Mouse (Mus musculus): ENCODE data around the gene Larp4. TPM values are rescaled to one million over a fixed set of nuclear protein-coding genes. Genes with fewer than 3 reads are reported as not detected.
"Not testable (repeated sequence)": the region's sequence is repeated elsewhere in the genome, so short reads cannot be mapped to it uniquely, and the experiment has no call there.

Gene Larp4
- polyA plus RNA-seq, 2 experiments, result 12.1 to 20.8 TPM

DNA sequence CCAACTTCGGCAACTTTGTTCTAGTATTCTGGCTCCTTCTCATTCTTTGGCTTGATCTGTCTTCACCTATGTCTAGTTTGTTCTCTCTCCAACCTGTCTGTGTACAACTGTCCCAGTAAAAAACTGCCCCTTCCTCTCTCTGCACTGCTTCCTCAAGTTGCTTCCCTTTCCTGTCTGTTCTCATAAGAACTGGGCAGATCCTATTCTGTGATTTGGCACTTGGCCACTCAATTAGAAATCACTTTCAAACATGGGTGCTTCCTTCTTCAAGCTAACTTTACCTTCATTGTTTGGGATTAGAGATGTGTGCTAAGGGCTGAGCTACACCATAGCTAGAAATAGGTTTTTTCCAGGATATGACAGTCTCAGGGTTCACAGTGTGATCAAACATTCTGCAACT, 741 bp downstream of the Larp4 start:
- Histone ChIP-seq H3K4me2 (ENCODE audit: low read depth) (no peak overlapping the region), H3K9ac (replicated peaks) (no peak overlapping the region), H3K9me3 (ENCODE audit: control insufficient read depth, low read length) (no peaks in the 10 kb centered on the region), H3K36me3 (replicated peaks; ENCODE audit: control insufficient read depth, insufficient read depth, low read depth) (no peaks in the 10 kb centered on the region), H3K27me3 (ENCODE audit: control insufficient read depth, insufficient read depth, low read length) (no peaks in the 10 kb centered on the region), H3K4me1 (replicated peaks; ENCODE audit: control insufficient read depth in 2 of 2, insufficient read depth in 2 of 2, low read length in 1 of 2) (peaks cover 2% of the 10 kb centered on the region in 2 experiments; a peak in 3 of 4 replicates), H3K27ac (no peak overlapping the region), H3K4me3 (ENCODE audit: insufficient read depth in 1 of 2, low read depth in 2 of 2, low read length in 2 of 2) (no peak overlapping the region)
- no peak for DNase-seq (ENCODE audit: low read depth in 3 of 3, low spot score in 3 of 3)
- 85% methylated on average over 1 of the region's 1 CpGs for WGBS (ENCODE audit: insufficient replicate concordance)
- TF ChIP-seq CTCF (IDR thresholded peaks at IDR 0.05; ENCODE audit: low read depth) (no peak), EP300 (IDR thresholded peaks at IDR 0.05; ENCODE audit: low read depth) (no peak)
- ATAC-seq (ENCODE audit: insufficient read depth), result no peak

DNA sequence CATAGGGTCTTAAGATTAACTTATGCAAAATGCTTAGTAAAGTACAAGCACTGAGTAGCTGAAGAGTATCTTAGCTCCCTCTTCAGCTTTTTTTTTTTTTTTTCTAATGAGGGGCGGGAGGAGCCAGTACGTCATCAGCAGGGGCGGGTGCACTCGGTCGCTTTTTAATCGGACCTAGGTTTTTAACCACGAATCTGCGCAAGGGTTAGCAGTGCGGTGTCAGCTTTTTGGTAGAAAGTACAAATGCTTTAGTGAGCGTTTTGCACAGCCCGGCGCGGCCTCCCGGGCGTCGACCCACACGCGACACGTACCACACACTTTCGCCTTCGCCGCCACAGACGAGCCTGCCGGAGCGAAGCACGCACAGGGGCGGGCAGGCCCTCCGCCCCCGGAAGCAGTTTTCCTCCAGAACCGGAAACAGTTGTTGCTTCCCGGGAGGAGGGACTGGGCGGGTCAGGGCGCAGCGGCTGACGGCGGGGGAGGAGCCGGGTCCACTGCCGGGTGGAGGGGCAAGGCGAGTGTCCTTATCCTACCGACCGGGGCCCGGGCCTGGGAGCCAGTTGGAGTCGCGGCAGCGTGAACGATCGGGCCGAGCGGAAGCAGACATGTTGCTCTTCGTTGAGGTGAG, 2.6 kb downstream of the Larp4 start:
- peak; percentile 96 for ATAC-seq (ENCODE audit: insufficient read depth)
- Histone ChIP-seq H3K4me2 (ENCODE audit: low read depth) (peak overlapping the region; percentile 85), H3K9me3 (ENCODE audit: control insufficient read depth, low read length) (no peaks in the 10 kb centered on the region), H3K27ac (peak overlapping the region; percentile 76), H3K9ac (replicated peaks) (peak overlapping the region; percentile 97), H3K36me3 (replicated peaks; ENCODE audit: control insufficient read depth, insufficient read depth, low read depth) (no peaks in the 10 kb centered on the region), H3K4me3 (ENCODE audit: insufficient read depth in 1 of 2, low read depth in 2 of 2, low read length in 2 of 2) (peak overlapping the region; percentile 89 to 94), H3K27me3 (ENCODE audit: control insufficient read depth, insufficient read depth, low read length) (no peaks in the 10 kb centered on the region), H3K4me1 (replicated peaks; ENCODE audit: control insufficient read depth in 2 of 2, insufficient read depth in 2 of 2, low read length in 1 of 2) (peaks cover 2 to 3% of the 10 kb centered on the region in 2 experiments; a peak in 3 of 4 replicates)
- DNase-seq (ENCODE audit: low read depth in 3 of 3, low spot score in 3 of 3), result peak; percentile 88 to 91 (median 91)
- under 1% methylated on average over 50 of the region's 50 CpGs for WGBS (ENCODE audit: insufficient replicate concordance)
- TF ChIP-seq CTCF (IDR thresholded peaks at IDR 0.05; ENCODE audit: low read depth) (no peak), EP300 (IDR thresholded peaks at IDR 0.05; ENCODE audit: low read depth) (no peak)

DNA sequence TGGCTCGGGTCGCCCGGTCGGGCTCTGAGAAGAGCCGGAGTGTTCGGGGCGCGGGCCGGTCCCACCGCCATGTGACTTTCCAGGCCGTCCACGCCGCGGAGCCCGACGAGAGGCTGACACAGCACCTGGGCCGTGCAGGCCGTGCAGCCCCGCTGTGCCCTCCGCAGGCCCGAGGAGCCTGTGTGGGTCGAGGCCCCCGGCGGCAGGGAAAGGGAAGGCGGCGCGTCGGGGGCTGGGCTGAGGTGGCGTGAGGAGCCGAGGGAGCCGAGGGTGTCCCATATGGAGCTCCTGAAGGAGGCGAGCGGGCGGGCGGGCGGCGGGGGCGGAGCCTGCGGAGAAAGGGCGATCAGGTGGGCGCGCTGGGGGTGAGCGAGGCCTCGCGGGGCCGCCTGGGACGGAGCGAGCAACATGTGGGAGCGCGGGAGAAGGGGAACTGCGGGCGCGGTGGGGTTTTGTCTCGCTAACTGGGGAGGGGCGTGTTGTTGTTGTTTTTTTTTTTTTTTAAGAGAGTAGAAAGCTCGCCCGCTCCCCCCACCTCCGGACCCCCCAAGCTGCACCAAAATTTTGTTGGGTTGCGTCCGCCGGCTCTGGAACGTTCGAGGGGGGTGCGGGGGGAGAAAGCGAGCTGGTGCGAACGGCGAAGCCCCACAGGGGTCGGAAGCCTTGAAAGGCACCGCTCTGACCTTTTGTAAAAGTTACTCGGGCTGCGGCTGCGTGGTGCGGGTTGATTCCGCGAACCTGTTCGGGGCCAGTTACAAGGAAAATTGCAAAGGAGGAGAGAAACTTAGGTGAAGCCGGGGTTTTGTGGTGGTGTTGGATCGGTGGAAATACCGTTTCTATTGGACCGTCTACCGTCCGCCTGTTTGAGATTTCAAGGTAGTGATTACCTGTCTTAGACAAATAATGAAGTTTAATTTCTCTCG, 3.4 kb downstream of the Larp4 start:
- peak overlapping the region; percentile 76 for H3K27ac ChIP-seq
- no peaks in the 10 kb centered on the region for H3K9me3 ChIP-seq (ENCODE audit: control insufficient read depth, low read length)
- ATAC-seq (ENCODE audit: insufficient read depth) (peak; percentile 78), DNase-seq (ENCODE audit: low read depth in 3 of 3, low spot score in 3 of 3) (peak; percentile 41 to 58 (median 54))
- H3K36me3 ChIP-seq (replicated peaks; ENCODE audit: control insufficient read depth, insufficient read depth, low read depth), result no peaks in the 10 kb centered on the region
- WGBS (ENCODE audit: insufficient replicate concordance), result 1% methylated on average over 82 of the region's 84 CpGs
- peak overlapping the region; percentile 89 to 94 for H3K4me3 ChIP-seq (ENCODE audit: insufficient read depth in 1 of 2, low read depth in 2 of 2, low read length in 2 of 2)
- no peak for TF ChIP-seq CTCF (IDR thresholded peaks at IDR 0.05; ENCODE audit: low read depth)
- H3K9ac ChIP-seq (replicated peaks), result peak overlapping the region; percentile 97
- H3K27me3 ChIP-seq (ENCODE audit: control insufficient read depth, insufficient read depth, low read length), result no peaks in the 10 kb centered on the region
- H3K4me2 ChIP-seq (ENCODE audit: low read depth), result peak overlapping the region; percentile 85
- H3K4me1 ChIP-seq (replicated peaks; ENCODE audit: control insufficient read depth in 2 of 2, insufficient read depth in 2 of 2, low read length in 1 of 2), result peaks cover 2 to 3% of the 10 kb centered on the region in 2 experiments; a peak in 3 of 4 replicates

DNA sequence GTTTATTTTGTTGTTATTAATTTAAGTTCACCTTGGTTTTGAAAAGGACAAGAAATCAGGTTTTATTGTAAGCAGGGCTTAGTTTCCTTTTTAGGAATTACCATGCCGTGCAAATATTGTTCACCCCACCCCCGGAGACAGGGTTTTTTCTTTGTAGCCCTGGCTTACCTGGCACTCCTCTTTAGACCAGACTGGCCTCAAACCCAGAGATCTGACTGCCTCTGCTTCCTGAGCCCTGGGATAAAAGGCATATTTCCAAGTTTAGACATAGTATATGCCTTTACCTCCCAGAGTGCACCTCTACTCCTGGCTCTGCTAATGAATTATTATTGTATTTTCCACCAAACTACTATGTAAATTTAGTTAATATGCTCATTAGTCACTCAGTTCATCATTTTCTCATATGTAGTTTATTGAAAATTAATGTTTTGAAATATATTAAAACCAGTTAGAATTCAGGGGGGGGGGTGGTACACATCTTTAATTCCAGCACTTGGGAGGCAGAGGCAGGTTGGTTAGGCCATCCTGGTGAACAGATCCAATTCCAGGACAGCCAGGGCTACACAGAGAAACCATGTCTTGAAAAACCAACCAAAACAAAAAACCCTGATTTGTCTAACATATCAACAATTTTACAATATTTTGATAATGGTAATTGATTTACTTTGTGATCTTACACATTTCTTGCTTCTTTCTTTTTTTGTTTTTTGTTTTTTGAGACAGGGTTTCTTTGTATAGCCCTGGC, 4.8 kb downstream of the Larp4 start:
- Histone ChIP-seq H3K9me3 (ENCODE audit: control insufficient read depth, low read length) (no peaks in the 10 kb centered on the region), H3K36me3 (replicated peaks; ENCODE audit: control insufficient read depth, insufficient read depth, low read depth) (no peaks in the 10 kb centered on the region), H3K27me3 (ENCODE audit: control insufficient read depth, insufficient read depth, low read length) (no peaks in the 10 kb centered on the region), H3K4me1 (replicated peaks; ENCODE audit: control insufficient read depth in 2 of 2, insufficient read depth in 2 of 2, low read length in 1 of 2) (peaks cover 2 to 3% of the 10 kb centered on the region in 2 experiments; a peak in 3 of 4 replicates), H3K9ac (replicated peaks) (peak overlapping the region; percentile 16; the same call in 1 of the 2 replicates), H3K27ac (no peak overlapping the region), H3K4me2 (ENCODE audit: low read depth) (peak overlapping the region; percentile 85), H3K4me3 (ENCODE audit: insufficient read depth in 1 of 2, low read depth in 2 of 2, low read length in 2 of 2) (peak overlapping the region in 1 of 2 experiments; percentile 94; a peak in 2 of 4 replicates)
- WGBS (ENCODE audit: insufficient replicate concordance), result 43% methylated on average over 2 of the region's 2 CpGs
- ATAC-seq (ENCODE audit: insufficient read depth), result no peak
- TF ChIP-seq EP300 (IDR thresholded peaks at IDR 0.05; ENCODE audit: low read depth) (no peak), CTCF (IDR thresholded peaks at IDR 0.05; ENCODE audit: low read depth) (no peak)
- no peak for DNase-seq (ENCODE audit: low read depth in 3 of 3, low spot score in 3 of 3)

DNA sequence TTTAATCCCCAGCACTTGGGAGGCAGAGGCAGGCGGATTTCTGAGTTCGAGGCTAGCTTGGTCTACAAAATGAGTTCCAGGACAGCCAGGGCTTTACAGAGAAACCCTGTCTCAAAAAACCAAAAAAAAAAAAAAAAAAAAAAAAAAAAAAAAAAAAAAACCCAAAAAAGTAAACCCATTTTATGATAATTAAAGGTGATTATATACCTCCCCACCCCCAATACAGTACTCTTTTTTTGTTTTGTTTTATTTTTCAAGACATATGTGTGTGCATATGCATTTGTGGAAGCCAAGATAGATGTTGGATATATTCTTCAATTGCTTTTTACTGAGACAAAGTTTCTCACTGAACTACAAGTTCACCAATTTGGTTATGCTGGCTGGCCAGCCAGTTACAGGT, 6.3 kb downstream of the Larp4 start:
- H3K27ac ChIP-seq; H3K27me3 ChIP-seq (ENCODE audit: control insufficient read depth, insufficient read depth, low read length); H3K9me3 ChIP-seq (ENCODE audit: control insufficient read depth, low read length); H3K4me2 ChIP-seq (ENCODE audit: low read depth); H3K4me3 ChIP-seq (ENCODE audit: insufficient read depth in 1 of 2, low read depth in 2 of 2, low read length in 2 of 2); H3K4me1 ChIP-seq (replicated peaks; ENCODE audit: control insufficient read depth in 2 of 2, insufficient read depth in 2 of 2, low read length in 1 of 2); ATAC-seq (ENCODE audit: insufficient read depth); H3K9ac ChIP-seq (replicated peaks); DNase-seq (ENCODE audit: low read depth in 3 of 3, low spot score in 3 of 3); H3K36me3 ChIP-seq (replicated peaks; ENCODE audit: control insufficient read depth, insufficient read depth, low read depth): not testable (repeated sequence)
- WGBS (ENCODE audit: insufficient replicate concordance), result 65% methylated on average over 2 of the region's 2 CpGs

Data from liver, embryonic 14.5 days (tissue).